Mouse (Mus musculus) CH12.LX (cell line): ENCODE measurements around the gene Larp4. TPM values are rescaled to one million over a fixed set of nuclear protein-coding genes. Genes with fewer than 3 reads are reported as not detected.

Experiments
- DNase-seq: peaks from one replicate; pipeline ENCODE4 v3.0.0-alpha.2; 2013; ENCODE audit errors: extremely low read depth
- H3K27ac ChIP-seq: 2 replicates; pipeline ENCODE4 v1.5.1; 2012; ENCODE audit warnings: low read depth, mild to moderate bottlenecking, control low read depth, moderate library complexity; ENCODE audit not compliant: insufficient read depth
- H3K27me3 ChIP-seq: replicated peaks from 2 replicates; pipeline ENCODE3; 2012; ENCODE audit warnings: inconsistent platforms
- H3K36me3 ChIP-seq, 2 experiments: replicated peaks in 1 of 2; 2 replicates each; pipeline versions ENCODE3 to v1.6.1; 2012; ENCODE audit warnings: inconsistent platforms in 1 of 2, low read length in 1 of 2, mild to moderate bottlenecking in 1 of 2, mixed read lengths in 1 of 2, moderate library complexity in 1 of 2; ENCODE audit not compliant: control insufficient read depth in 1 of 2, insufficient read depth in 1 of 2
- H3K4me1 ChIP-seq, 2 experiments: 2 replicates each; pipeline ENCODE4 v1.6.1; 2012; ENCODE audit warnings: inconsistent platforms in 1 of 2, moderate library complexity in 1 of 2; ENCODE audit not compliant: insufficient read depth in 2 of 2, control insufficient read depth in 1 of 2
- H3K4me2 ChIP-seq: 2 replicates; pipeline ENCODE4 v1.6.1; 2012; ENCODE audit warnings: low read depth, mild to moderate bottlenecking, control low read depth; ENCODE audit not compliant: poor library complexity, insufficient read depth, severe bottlenecking
- H3K4me3 ChIP-seq, 3 experiments: fragments of 150-350 bp in 1 of 3; sonication (generic) in 1 of 3; replicated peaks in 1 of 3; 2 replicates each; pipeline versions ENCODE3 to v1.5.1; 2011 to 2012; ENCODE audit warnings: low read depth in 2 of 3, low read length in 2 of 3, mild to moderate bottlenecking in 2 of 3, moderate library complexity in 2 of 3, control low read depth in 1 of 3, improper control_type of control experiment in 1 of 3, inconsistent platforms in 1 of 3, mixed read lengths in 1 of 3; ENCODE audit not compliant: poor library complexity in 1 of 3
- H3K79me2 ChIP-seq: replicated peaks from 2 replicates; pipeline ENCODE4 v1.6.1; 2012; ENCODE audit warnings: mild to moderate bottlenecking, moderate library complexity; ENCODE audit not compliant: control insufficient read depth, poor library complexity, insufficient read depth, severe bottlenecking; ENCODE audit errors: extremely low read depth
- H3K9ac ChIP-seq: 2 replicates; pipeline ENCODE4 v1.6.1; 2012; ENCODE audit warnings: low read depth, mild to moderate bottlenecking, control low read depth, moderate library complexity; ENCODE audit not compliant: insufficient read depth
- H3K9me3 ChIP-seq: replicated peaks from 2 replicates; pipeline ENCODE3; 2012; ENCODE audit warnings: low read length, inconsistent platforms, mixed read lengths
- CHD1 ChIP-seq: IDR thresholded peaks from 2 replicates; pipeline ENCODE4 v1.6.1; 2012; ENCODE audit warnings: low read depth, low read length, improper control_type of control experiment, inconsistent platforms
- CHD2 ChIP-seq: IDR thresholded peaks from 2 replicates; pipeline ENCODE4 v1.6.1; 2011; ENCODE audit warnings: low read length, improper control_type of control experiment
- CTCF ChIP-seq, 2 experiments: IDR thresholded peaks in 1 of 2; conservative IDR thresholded peaks in 1 of 2; 2 replicates each; pipeline ENCODE4 v1.5.1; 2011 to 2012; ENCODE audit warnings: low read depth in 2 of 2, low read length in 2 of 2, improper control_type of control experiment in 1 of 2, inconsistent platforms in 1 of 2, mild to moderate bottlenecking in 1 of 2, moderate library complexity in 1 of 2
- E2F4 ChIP-seq: IDR thresholded peaks from 2 replicates; pipeline ENCODE4 v1.6.1; 2011; ENCODE audit warnings: low read depth, low read length, improper control_type of control experiment; ENCODE audit not compliant: insufficient replicate concordance
- ELF1 ChIP-seq: IDR thresholded peaks from 2 replicates; pipeline ENCODE4 v1.6.1; 2014; ENCODE audit warnings: low read depth, mild to moderate bottlenecking, inconsistent platforms, low read length, improper control_type of control experiment
- ETS1 ChIP-seq: conservative IDR thresholded peaks from 2 replicates; pipeline ENCODE4 v1.6.1; 2012; ENCODE audit warnings: low read depth, mild to moderate bottlenecking, inconsistent platforms, low read length, improper control_type of control experiment, moderate library complexity
- GABPA ChIP-seq: IDR thresholded peaks from 2 replicates; pipeline ENCODE4 v1.6.1; 2012; ENCODE audit warnings: low read depth, low read length, improper control_type of control experiment, inconsistent platforms; ENCODE audit not compliant: insufficient replicate concordance
- IRF4 ChIP-seq: IDR thresholded peaks from 2 replicates; pipeline ENCODE4 v1.6.1; 2014; ENCODE audit warnings: low read depth, mild to moderate bottlenecking, inconsistent platforms, low read length, improper control_type of control experiment
- JUN ChIP-seq: IDR thresholded peaks from 2 replicates; pipeline ENCODE4 v1.6.1; 2011; ENCODE audit warnings: low read depth, mild to moderate bottlenecking, low read length, improper control_type of control experiment, moderate library complexity; ENCODE audit not compliant: insufficient read depth
- JUND ChIP-seq: conservative IDR thresholded peaks from 2 replicates; pipeline ENCODE4 v1.6.1; 2011; ENCODE audit warnings: low read depth, low read length, improper control_type of control experiment
- MYC ChIP-seq: IDR thresholded peaks from 2 replicates; pipeline ENCODE4 v1.6.1; 2011; ENCODE audit warnings: low read depth, mild to moderate bottlenecking, improper control_type of control experiment, low read length
- NELFE ChIP-seq: IDR thresholded peaks from 2 replicates; pipeline ENCODE4 v1.6.1; 2011; ENCODE audit warnings: low read depth, low read length, improper control_type of control experiment
- PAX5 ChIP-seq: IDR thresholded peaks from 2 replicates; pipeline ENCODE4 v1.6.1; 2012; ENCODE audit warnings: low read length, inconsistent platforms, mixed read lengths
- POLR2A ChIP-seq: IDR thresholded peaks from 2 replicates; pipeline ENCODE4 v1.6.1; 2011; ENCODE audit warnings: low read depth, mild to moderate bottlenecking, improper control_type of control experiment, low read length
- RCOR1 ChIP-seq: conservative IDR thresholded peaks from 2 replicates; pipeline ENCODE4 v1.6.1; 2012; ENCODE audit warnings: low read depth, mild to moderate bottlenecking, inconsistent platforms, low read length, improper control_type of control experiment
- SIN3A ChIP-seq: IDR thresholded peaks from 2 replicates; pipeline ENCODE4 v1.6.1; 2012; ENCODE audit warnings: low read length, improper control_type of control experiment, inconsistent platforms
- SMC3 ChIP-seq: IDR thresholded peaks from 2 replicates; pipeline ENCODE4 v1.6.1; 2011; ENCODE audit warnings: low read depth, low read length, improper control_type of control experiment
- TBP ChIP-seq: conservative IDR thresholded peaks from 2 replicates; pipeline ENCODE4 v1.6.1; 2011; ENCODE audit warnings: low read depth, low read length, improper control_type of control experiment
- TCF12 ChIP-seq: IDR thresholded peaks from 2 replicates; pipeline ENCODE4 v1.6.1; 2014; ENCODE audit warnings: low read depth, mild to moderate bottlenecking, inconsistent platforms, low read length, improper control_type of control experiment
- UBTF ChIP-seq: IDR thresholded peaks from 2 replicates; pipeline ENCODE4 v1.6.1; 2012; ENCODE audit warnings: low read depth, mild to moderate bottlenecking, inconsistent platforms, low read length, improper control_type of control experiment, moderate library complexity
- USF1 ChIP-seq: IDR thresholded peaks from 2 replicates; pipeline ENCODE4 v1.6.1; 2014; ENCODE audit warnings: low read depth, mild to moderate bottlenecking, inconsistent platforms, low read length, improper control_type of control experiment
- ZC3H11A ChIP-seq: IDR thresholded peaks from 2 replicates; pipeline ENCODE4 v1.6.1; 2012; ENCODE audit warnings: low read depth, mild to moderate bottlenecking, inconsistent platforms, low read length, improper control_type of control experiment
- ZMIZ1 ChIP-seq: IDR thresholded peaks from 2 replicates; pipeline ENCODE4 v1.6.1; 2012; ENCODE audit warnings: low read depth, mild to moderate bottlenecking, inconsistent platforms, low read length, improper control_type of control experiment
- dilution Hi-C: fragments of 300-500 bp; cut with MboI; formaldehyde crosslinking; loops from 2 replicates; pipeline ENCODE4 v1.14.3; 2020; ENCODE audit warnings: low sequenced_read_pairs; ENCODE audit not compliant: extremely low pct_unique_long_range_greater_than_20kb, extremely low pct_ligation_motif_present
- in situ Hi-C: fragments of 300-500 bp; cut with MboI; formaldehyde crosslinking; loops from 3 replicates; pipeline ENCODE4 v1.14.3; 2019; ENCODE audit warnings: low sequenced_read_pairs, low pct_ligation_motif_present, low pct_unique_long_range_greater_than_20kb, mixed read lengths
- polyA plus RNA-seq: library from polyadenylated mRNA; unstranded; fragments of >175 nt; gene quantifications from 2 replicates; pipeline ENCODE4 v1.2.1, GENCODE M21; 2012; ENCODE audit warnings: low read depth; ENCODE audit not compliant: insufficient read length
- total RNA-seq, 2 experiments: library from RNA; depleted of rRNA; stranded (reverse); fragments of 300-350 nt in 1 of 2; fragments of >200 nt in 1 of 2; gene quantifications; 2 replicates each; pipeline ENCODE4 v1.2.3; 2012 to 2014

Larp4 gene
- total and polyA plus RNA-seq, 3 experiments, result 81.9 to 135 (median 96.3) TPM

GRCm38 (mm10) chr15:100060513-100061140 lies 90.8 kb downstream of the Larp4 start (continued):
- peak; percentile 95 for TF ChIP-seq IRF4
- TF ChIP-seq ZC3H11A, result no peak
- TF ChIP-seq CHD2, result peak; percentile 67; the same call in 1 of the 2 replicates
- TF ChIP-seq ELF1, result no peak
- TF ChIP-seq MYC, result peak; percentile 85
- peak; percentile 78 for TF ChIP-seq RCOR1
- 0 out of 2 replicates have a peak, but pooled peaks have one; percentile 12 for TF ChIP-seq TBP
- TF ChIP-seq USF1, result no peak
- peak; percentile 94 for TF ChIP-seq SIN3A
- peak; percentile 73 for TF ChIP-seq JUN
- TF ChIP-seq NELFE, result 0 out of 2 replicates have a peak, but pooled peaks have one; percentile 30
- peak; percentile 72; the same call in 1 of the 2 replicates for TF ChIP-seq JUND
- no peak for TF ChIP-seq PAX5
- no peak for TF ChIP-seq UBTF

GRCm38 (mm10) chr15:100061377-100061776 lies 91.5 kb downstream of the Larp4 start:
- Histone ChIP-seq H3K4me3 (peak overlapping the region in 1 of 3 experiments; percentile 57), H3K4me2 (peak overlapping the region; percentile 52), H3K9me3 (no peaks in the 10 kb centered on the region), H3K36me3 (peaks cover 3 to 14% of the 10 kb centered on the region in 2 experiments), H3K79me2 (peaks cover 9% of the 10 kb centered on the region), H3K4me1 (peaks cover 40 to 85% of the 10 kb centered on the region in 2 experiments), H3K27ac (peak overlapping the region; percentile 95), H3K27me3 (no peaks in the 10 kb centered on the region), H3K9ac (no peak overlapping the region)
- dilution Hi-C loops, result no loop called here
- DNase-seq, result no peak
- in situ Hi-C loops, result no loop called here
- TF ChIP-seq SIN3A (no peak), RCOR1 (no peak)

GRCm38 (mm10) chr15:100063229-100063773 lies 93.4 kb downstream of the Larp4 start:
- H3K4me1 ChIP-seq, result peaks cover 36 to 81% of the 10 kb centered on the region in 2 experiments
- H3K9ac ChIP-seq, result no peak overlapping the region
- H3K79me2 ChIP-seq, result peaks cover 10% of the 10 kb centered on the region; the same call in 1 of the 2 replicates
- no peaks in the 10 kb centered on the region for H3K27me3 ChIP-seq
- no peak overlapping the region for H3K4me3 ChIP-seq
- H3K27ac ChIP-seq, result no peak overlapping the region
- no peaks in the 10 kb centered on the region for H3K9me3 ChIP-seq
- in situ Hi-C loops, result no loop called here
- no peak overlapping the region for H3K4me2 ChIP-seq
- dilution Hi-C loops, result no loop called here
- TF ChIP-seq UBTF (no peak), JUN (no peak), MYC (no peak), CTCF (conservative IDR thresholded peaks at IDR 0.05 in 1 of 2, IDR thresholded peaks at IDR 0.05 in 1 of 2; ENCODE audit: low read depth in 2 of 2, low read length in 2 of 2) (no peak), ETS1 (no peak), JUND (no peak), GABPA (no peak), TCF12 (no peak), USF1 (no peak), E2F4 (no peak), IRF4 (no peak), ZMIZ1 (no peak), CHD1 (no peak), SMC3 (no peak), POLR2A (no peak), PAX5 (no peak)
- TF ChIP-seq, all 38 proteins: peak for 0
- no peak for DNase-seq
- peaks cover 3 to 15% of the 10 kb centered on the region in 2 experiments for H3K36me3 ChIP-seq
